Mouse (Mus musculus) adrenal gland, postnatal 36 days (tissue): ENCODE results near the gene Gm12394. TPM values are rescaled to one million over a fixed set of nuclear protein-coding genes. Genes with fewer than 3 reads are reported as not detected.
"Not testable (repeated sequence)": the region's sequence is repeated elsewhere in the genome, so short reads cannot be mapped to it uniquely, and the experiment has no call there.

Experiments
- DNase-seq, 2 experiments: peaks; one replicate each; pipeline ENCODE4 v3.0.0; 2021; ENCODE audit warnings: mixed read lengths in 1 of 2
- total RNA-seq, 2 experiments: library from RNA; stranded (reverse); gene quantifications; 2 replicates each; pipeline ENCODE4 v1.2.3; 2021

Gm12394 gene
- total RNA-seq, 2 experiments from 2014 or later: 0.16 to 0.20 TPM

DNA sequence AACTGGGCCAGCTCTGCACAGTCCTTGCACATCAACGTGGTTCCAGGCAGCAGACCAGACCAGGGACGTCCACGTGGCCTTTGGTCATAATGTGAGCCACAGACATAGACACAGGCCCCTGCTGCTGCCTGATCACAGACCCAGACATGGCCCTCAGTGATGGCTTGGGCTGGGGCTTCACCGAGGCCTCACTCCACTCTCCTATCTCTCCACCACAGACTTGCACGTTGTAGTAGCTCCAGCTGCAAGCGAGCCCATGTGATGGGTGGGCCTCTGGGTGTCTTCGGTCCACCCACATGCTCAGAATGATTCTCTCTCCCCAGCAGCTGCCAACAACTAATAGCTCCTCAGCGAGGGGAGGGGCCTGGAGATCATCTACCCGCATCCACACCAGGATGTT, 3.9 kb upstream of the Gm12394 start:
- DNase-seq: not testable (repeated sequence)

DNA sequence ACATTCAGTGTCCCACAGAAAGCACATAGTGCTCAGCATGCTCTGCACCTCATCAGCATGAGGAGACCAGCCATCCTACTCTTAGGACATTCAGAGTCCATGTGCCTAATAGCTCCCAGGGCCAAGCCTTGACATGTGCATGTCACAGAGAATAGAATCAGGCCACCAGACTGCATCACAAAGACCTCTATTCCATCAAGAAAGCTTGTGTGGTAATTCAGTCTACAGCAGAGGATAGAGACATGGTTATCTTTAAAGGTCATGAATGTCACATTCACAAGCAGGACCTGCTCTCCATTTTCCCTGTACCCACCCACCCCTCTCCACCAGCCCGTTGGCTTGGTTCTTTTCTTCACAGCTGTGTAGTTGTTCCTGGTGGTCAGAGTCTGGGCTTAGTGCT, 2.8 kb downstream of the Gm12394 start, which contains the start of gene Fam205a1:
Fam205a1 (minus strand) TSS at position 101 of the 400 bp plus-strand sequence.
- DNase-seq: not testable (repeated sequence)

DNA sequence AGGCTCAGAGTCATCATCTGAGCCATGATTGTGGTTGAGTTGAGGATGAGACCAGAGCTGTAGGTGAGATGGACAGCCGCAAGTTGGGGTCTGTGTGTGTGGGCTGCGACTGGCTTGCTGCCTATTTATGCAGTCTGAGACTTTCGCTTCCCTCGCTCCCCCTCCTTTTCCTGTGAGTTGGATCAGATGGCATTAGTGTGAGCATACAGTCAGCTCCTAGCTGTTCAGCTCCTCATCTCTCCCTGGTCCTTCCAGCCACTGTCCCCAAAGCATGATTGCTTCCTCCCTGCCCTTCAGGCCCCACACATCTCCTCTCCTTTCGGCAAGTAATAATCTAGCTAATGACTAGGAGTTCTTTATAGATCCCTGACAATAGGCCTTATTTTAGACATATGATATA, 82.7 kb downstream of the Gm12394 start, which contains the start of gene Ccl21a:
Ccl21a (minus strand) TSS at position 101 of the 400 bp plus-strand sequence.
- not testable (repeated sequence) for DNase-seq

DNA sequence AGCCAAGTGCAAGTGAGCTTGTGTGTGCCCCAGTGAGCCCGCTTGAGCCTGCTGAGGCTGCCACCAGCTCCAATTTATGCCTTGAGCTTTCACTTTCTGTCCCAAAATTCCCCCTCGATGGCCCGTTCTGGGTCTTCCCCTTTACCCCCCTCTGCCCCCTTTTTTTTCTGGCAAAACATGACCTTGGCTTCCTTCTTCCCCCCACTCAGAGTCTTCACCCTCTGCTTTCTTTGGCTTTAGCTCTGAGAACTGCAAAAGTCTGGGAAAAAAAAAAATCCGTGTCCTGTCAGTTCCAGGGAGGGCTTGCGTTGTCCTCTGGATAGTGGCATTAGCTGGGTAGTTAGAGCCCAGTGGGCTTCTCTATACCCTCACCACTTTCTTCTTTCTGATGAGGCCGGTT, 100.1 kb downstream of the Gm12394 start, which contains the start of gene Ccl19:
Ccl19 (minus strand) TSS at position 101 of the 400 bp plus-strand sequence.
- not testable (repeated sequence) for DNase-seq

DNA sequence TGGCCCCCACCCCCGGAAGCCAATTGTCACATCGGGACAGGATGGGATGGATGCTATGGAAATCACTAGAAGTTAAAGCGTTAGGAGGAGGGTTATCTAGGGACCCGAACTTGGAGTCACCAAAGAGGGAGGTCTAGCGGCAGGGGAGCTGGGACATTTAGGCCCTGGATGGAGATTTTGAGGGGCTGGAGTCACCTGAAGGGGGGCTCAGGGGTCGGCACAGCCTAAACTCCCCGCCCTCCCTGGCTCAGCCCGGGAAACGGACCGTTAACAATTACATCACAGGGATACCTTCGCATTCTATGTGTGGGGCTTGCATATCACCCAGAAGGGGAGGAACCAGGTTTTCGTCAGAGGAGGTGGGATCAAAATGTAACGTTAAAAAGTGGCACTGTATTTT, 121.3 kb downstream of the Gm12394 start, which contains the start of gene 4930578G10Rik:
4930578G10Rik (plus strand) TSS at position 301 of the 400 bp plus-strand sequence.
- DNase-seq: not testable (repeated sequence)

Other genes with a start within 250 kb of the Gm12394 start
- gene Gm10591, start 244.6 kb downstream of the Gm12394 start, total RNA-seq: not detected
- 10 to 100 TPM in 1 of 2 experiments, 1 to 10 TPM in 1; 8.9 to 11.1 TPM for gene Gm2564, start 227.1 kb downstream of the Gm12394 start, total RNA-seq
- 1 to 10 TPM; 3.7 to 8.7 TPM for gene Ccl27b, start 201.5 kb downstream of the Gm12394 start, total RNA-seq
- not detected for gene Il11ra2, start 194.9 kb downstream of the Gm12394 start, total RNA-seq
- gene 4930578G10Rik, start 121.2 kb downstream of the Gm12394 start, total RNA-seq: under 1 TPM in 1 of 2 experiments, not detected in 1; 0.40 TPM
- 1 to 10 TPM; 2.4 to 2.9 TPM for gene Ccl19, start 100.2 kb downstream of the Gm12394 start, total RNA-seq
- 1 to 10 TPM; 2.7 to 5.5 TPM for gene Ccl21a, start 82.8 kb downstream of the Gm12394 start, total RNA-seq
- gene Fam205a1, start 2.9 kb downstream of the Gm12394 start, total RNA-seq: not detected
- not detected for gene Fam205c, start 17.5 kb upstream of the Gm12394 start, total RNA-seq
- 1 to 10 TPM; 1.3 to 1.8 TPM for gene Phf24, start 59.9 kb upstream of the Gm12394 start, total RNA-seq
- 10 to 100 TPM; 10.9 to 35.1 TPM for gene Dnajb5, start 93.0 kb upstream of the Gm12394 start, total RNA-seq
- gene 1700022I11Rik, start 112.8 kb upstream of the Gm12394 start, total RNA-seq: not detected
- gene Vcp, start 143.7 kb upstream of the Gm12394 start, total RNA-seq: 100 to 1,000 TPM; 332 to 368 TPM
- 10 to 100 TPM in 1 of 2 experiments, 1 to 10 TPM in 1; 6.3 to 14.2 TPM for gene Fancg, start 153.7 kb upstream of the Gm12394 start, total RNA-seq
- gene Pigo, start 169.0 kb upstream of the Gm12394 start, total RNA-seq: 10 to 100 TPM; 16.0 to 19.6 TPM
- 100 to 1,000 TPM; 191 to 261 TPM for gene Stoml2, start 174.9 kb upstream of the Gm12394 start, total RNA-seq
- gene Fam214b, start 189.4 kb upstream of the Gm12394 start, total RNA-seq: 10 to 100 TPM; 44.0 to 57.2 TPM
- 10 to 100 TPM; 10.5 to 12.4 TPM for gene Unc13b, start 202.2 kb upstream of the Gm12394 start, total RNA-seq